ENCODE assay signal across 33 mouse cellular contexts in genomic region chr19:27327569-27327968, GRCm38 (mm10). TPM values are rescaled to one million over a fixed set of nuclear protein-coding genes. Genes with fewer than 3 reads are reported as not detected.
DNase-seq lines count a peak whose midpoint lies in the region; ATAC-seq and TF ChIP-seq lines count a peak whose summit lies in the region.
"Had no signal": no experiment of that assay in that cellular context is flagged by ENCODE, and none has a peak within 500 bp of the region (broad histone marks: within the 10 kb centered on the region; RNA-seq: fewer than 3 reads in every experiment).

No protein-coding gene starts in this region.

- no peak for TF ChIP-seq POLR2A in liver, adult 2 months (IDR thresholded peaks at IDR 0.05; ENCODE audit: extremely low read depth, insufficient read depth, low read length)

- H3K36me3 ChIP-seq in liver, adult 2 months (ENCODE audit: control insufficient read depth, insufficient read depth, low read length) = no peaks in the 10 kb centered on the region
- no peaks in the 10 kb centered on the region for H3K36me3 ChIP-seq in liver, embryonic 11.5 days (ENCODE audit: control insufficient read depth, insufficient read depth, low read length)
- no peaks in the 10 kb centered on the region for H3K36me3 ChIP-seq in liver, embryonic 16.5 days (ENCODE audit: control insufficient read depth, insufficient read depth)
- no peaks in the 10 kb centered on the region for H3K36me3 ChIP-seq in stomach, postnatal 0 days (ENCODE audit: control insufficient read depth, insufficient read depth, low read length)
- H3K36me3 ChIP-seq: embryonic facial prominence, embryonic 13.5 days; G1E; kidney, embryonic 15.5 days; lung, embryonic 15.5 days; neural tube, embryonic 15.5 days had no signal

- TF ChIP-seq CTCF in liver, adult 2 months (IDR thresholded peaks at IDR 0.05; ENCODE audit: low read depth, low read length) = no peak
- no peak for TF ChIP-seq CTCF in stomach, postnatal 0 days (IDR thresholded peaks at IDR 0.05; ENCODE audit: low read depth)

- H3K79me2 ChIP-seq in liver, adult 2 months (ENCODE audit: control insufficient read depth, insufficient read depth, low read length) = no peaks in the 10 kb centered on the region

- H3K27me3 ChIP-seq in liver, adult 2 months (ENCODE audit: control insufficient read depth, insufficient read depth, low read length) = peaks cover 13% of the 10 kb centered on the region; the same call in 1 of the 2 replicates
- no peaks in the 10 kb centered on the region; the same call in 1 of the 2 replicates for H3K27me3 ChIP-seq in liver, embryonic 11.5 days (replicated peaks; ENCODE audit: control insufficient read depth, insufficient read depth, low read length)
- no peaks in the 10 kb centered on the region for H3K27me3 ChIP-seq in liver, embryonic 16.5 days (ENCODE audit: control insufficient read depth, insufficient read depth, low read depth, low read length)
- H3K27me3 ChIP-seq in stomach, postnatal 0 days (ENCODE audit: control insufficient read depth, insufficient read depth, low read length) = no peaks in the 10 kb centered on the region
- H3K27me3 ChIP-seq: embryonic facial prominence, embryonic 13.5 days; kidney, embryonic 15.5 days; lung, embryonic 15.5 days; neural tube, embryonic 15.5 days had no signal

- H3K9ac ChIP-seq in liver, adult 2 months (ENCODE audit: low read depth, low read length) = no peak overlapping the region
- H3K9ac ChIP-seq in liver, embryonic 11.5 days (ENCODE audit: low read depth, low read length) = no peak overlapping the region
- H3K9ac ChIP-seq in liver, embryonic 16.5 days (ENCODE audit: low read depth, low read length) = no peak overlapping the region
- no peak overlapping the region for H3K9ac ChIP-seq in stomach, postnatal 0 days (ENCODE audit: low read length)
- H3K9ac ChIP-seq: embryonic facial prominence, embryonic 13.5 days; kidney, embryonic 15.5 days; lung, embryonic 15.5 days; neural tube, embryonic 15.5 days had no signal

- peak; percentile 29; the same call in 1 of the 2 replicates for ATAC-seq in liver, embryonic 11.5 days (replicated peaks; ENCODE audit: low FRiP score)
- ATAC-seq in liver, embryonic 16.5 days (ENCODE audit: low read depth) = peak; percentile 85
- ATAC-seq in stomach, postnatal 0 days (ENCODE audit: low FRiP score, low TSS enrichment) = peak; percentile 95
- ATAC-seq in inflammation-experienced regulatory T-cells, adult 6 months = no peak
- ATAC-seq: forebrain, embryonic 16.5 days; hindbrain, embryonic 16.5 days had no signal

- no peak overlapping the region for H3K4me3 ChIP-seq in liver, adult 2 months (ENCODE audit: insufficient read depth, low read depth, low read length)
- H3K4me3 ChIP-seq in liver, embryonic 11.5 days (ENCODE audit: low read depth, low read length) = no peak overlapping the region
- no peak overlapping the region for H3K4me3 ChIP-seq in liver, embryonic 16.5 days (ENCODE audit: low read depth, low read length)
- H3K4me3 ChIP-seq in stomach, postnatal 0 days (ENCODE audit: low read depth, low read length) = no peak overlapping the region
- H3K4me3 ChIP-seq: embryonic facial prominence, embryonic 13.5 days; erythroblast, embryonic 14.5 days; kidney, embryonic 15.5 days; layer of hippocampus, adult 2 months; lung, embryonic 15.5 days; neural tube, embryonic 15.5 days had no signal

- TF ChIP-seq EP300 in stomach, postnatal 0 days (optimal IDR thresholded peaks at IDR 0.05) = no peak

- 29% methylated on average over 6 of the region's 6 CpGs for WGBS in liver, adult 2 months
- 81% methylated on average over 6 of the region's 6 CpGs for WGBS in liver, embryonic 11.5 days
- 61% methylated on average over 6 of the region's 6 CpGs for WGBS in liver, embryonic 16.5 days (ENCODE audit: insufficient replicate concordance)
- WGBS in stomach, postnatal 0 days = 77% methylated on average over 6 of the region's 6 CpGs

- no peak overlapping the region for H3K4me2 ChIP-seq in liver, embryonic 11.5 days
- H3K4me2 ChIP-seq in liver, embryonic 16.5 days (ENCODE audit: low read depth, low read length) = no peak overlapping the region
- no peak overlapping the region for H3K4me2 ChIP-seq in stomach, postnatal 0 days (replicated peaks; ENCODE audit: low read depth)
- H3K4me2 ChIP-seq: embryonic facial prominence, embryonic 13.5 days; kidney, embryonic 15.5 days; lung, embryonic 15.5 days; neural tube, embryonic 15.5 days had no signal

- DNase-seq in liver, adult 2 months (ENCODE audit: extremely low read depth, low read depth, low spot score) = peak; percentile 99
- no peak for DNase-seq in liver
- no peak for DNase-seq in liver, embryonic 11.5 days (ENCODE audit: low spot score)
- peak; percentile 52 for DNase-seq in stomach, postnatal 0 days (ENCODE audit: low spot score)
- no peak for DNase-seq in thymus, postnatal 10 days (ENCODE audit: low spot score in 2 of 2)
- DNase-seq in lung, postnatal 14 days = no peak
- DNase-seq: adrenal gland, postnatal 14 days; cerebellum, adult 11 months; cerebellum, postnatal 10 days; heart, postnatal 14 days; kidney, adult 18-20 months; kidney, postnatal 25 days; left cerebral cortex, postnatal 4 days; midbrain, embryonic 14.5 days; retina, postnatal 1 day; right cerebral cortex, postnatal 14 days; spleen, adult 18-20 months; thymus, postnatal 25 days had no signal

- H3K4me1 ChIP-seq in liver, adult 2 months (ENCODE audit: control insufficient read depth, insufficient read depth, low read length) = peaks cover 8% of the 10 kb centered on the region
- no peaks in the 10 kb centered on the region for H3K4me1 ChIP-seq in liver, embryonic 11.5 days (replicated peaks; ENCODE audit: control insufficient read depth, insufficient read depth, low read length)
- no peaks in the 10 kb centered on the region for H3K4me1 ChIP-seq in liver, embryonic 16.5 days (ENCODE audit: control insufficient read depth, low read depth, low read length)
- H3K4me1 ChIP-seq in stomach, postnatal 0 days (replicated peaks; ENCODE audit: control insufficient read depth, insufficient read depth) = no peaks in the 10 kb centered on the region

- no peak overlapping the region for H3K27ac ChIP-seq in liver, adult 2 months (replicated peaks; ENCODE audit: insufficient read depth, low read depth, low read length)
- no peak overlapping the region for H3K27ac ChIP-seq in liver, embryonic 11.5 days (ENCODE audit: low read depth, low read length)
- H3K27ac ChIP-seq in liver, embryonic 16.5 days (ENCODE audit: low read length) = peak overlapping the region; percentile 53; the same call in 1 of the 2 replicates
- peak overlapping the region; percentile 1 for H3K27ac ChIP-seq in stomach, postnatal 0 days (replicated peaks)
- H3K27ac ChIP-seq: embryonic facial prominence, embryonic 13.5 days; kidney, embryonic 15.5 days; layer of hippocampus, adult 2 months; lung, embryonic 15.5 days; macrophage; neural tube, embryonic 15.5 days had no signal

- H3K9me3 ChIP-seq in liver, embryonic 11.5 days (ENCODE audit: control insufficient read depth, low read length) = no peaks in the 10 kb centered on the region
- no peaks in the 10 kb centered on the region for H3K9me3 ChIP-seq in liver, embryonic 16.5 days (replicated peaks; ENCODE audit: control insufficient read depth, low read length)
- no peaks in the 10 kb centered on the region for H3K9me3 ChIP-seq in stomach, postnatal 0 days (ENCODE audit: control insufficient read depth, low read length)
- H3K9me3 ChIP-seq: embryonic facial prominence, embryonic 13.5 days; G1E; kidney, embryonic 15.5 days; lung, embryonic 15.5 days; neural tube, embryonic 15.5 days had no signal

RNA-seq across cellular contexts. Expression of gene Kcnv2, which starts 5.2 kb away (rescaled TPM):
- not detected in 2 replicates for total RNA-seq in liver, adult 2 months (2014; rRNA removed)
- polyA plus RNA-seq in liver, adult 2 months (2012; rRNA removed) = not detected in 2 replicates
- polyA plus RNA-seq in liver, embryonic 11.5 days (2014; fragmentation: Nextera tagmentation; extraction: Ambion mirVana) = 0.03 TPM in 1 of 2 replicates, not detected in the other
- polyA plus RNA-seq in liver, embryonic 16.5 days (2015; fragmentation: Nextera tagmentation; extraction: Ambion mirVana) = not detected in 2 replicates
- 0.02 and 0.05 TPM in 2 replicates for polyA plus RNA-seq in stomach, postnatal 0 days (2015; fragmentation: Nextera tagmentation; extraction: Ambion mirVana)
- polyA plus RNA-seq in inflammation-experienced regulatory T-cells, adult 6 months (2017; shearing (Covaris generic)) = not detected
- total RNA-seq: common myeloid progenitor, adult 5-6 weeks; layer of hippocampus, adult 2 months; megakaryocyte-erythroid progenitor cell, adult 5-6 weeks had no signal
- polyA plus RNA-seq: erythroblast, embryonic 14.5 days; forebrain, embryonic 11.5 days; forebrain, embryonic 16.5 days; G1E; macrophage; neural tube, embryonic 15.5 days had no signal

Comparison
In these comparisons a context has a peak if more than half of its experiments do, and no peak if none do; other contexts are left out.
1. DNase-seq: peak in liver, adult 2 months (single experiment) and stomach, postnatal 0 days (single experiment); none in liver (single experiment), liver, embryonic 11.5 days (single experiment), thymus, postnatal 10 days (0 of 2) and lung, postnatal 14 days (single experiment).
2. H3K27ac ChIP-seq: peak in liver, embryonic 16.5 days (single experiment) and stomach, postnatal 0 days (single experiment); none in liver, adult 2 months (single experiment) and liver, embryonic 11.5 days (single experiment).